Mouse (Mus musculus) embryonic facial prominence, embryonic 10.5 days (tissue): ENCODE results near the gene Hadh. TPM values are rescaled to one million over a fixed set of nuclear protein-coding genes. Genes with fewer than 3 reads are reported as not detected.

ENCODE experiments used
- polyA plus RNA-seq: library from polyadenylated mRNA; unstranded; fragments of >200 nt; fragmentation: Nextera tagmentation; extraction: Ambion mirVana; gene quantifications from 2 replicates; pipeline ENCODE4 v1.2.1, GENCODE M21; 2016

The Hadh gene
- polyA plus RNA-seq, 1 experiment from 2014 or later, result 101 TPM

Other genes starting within 250 kb of the Hadh start
- gene Lef1, start 161.6 kb downstream of the Hadh start, polyA plus RNA-seq, result 51.2 and 61.3 TPM in 2 replicates
- gene Cyp2u1, start 31.1 kb upstream of the Hadh start, polyA plus RNA-seq, result 0.69 and 1.5 TPM in 2 replicates
- gene Sgms2, start 219.3 kb upstream of the Hadh start, polyA plus RNA-seq, result 0.77 and 1.2 TPM in 2 replicates